9 mouse cellular contexts compared by ENCODE assay signal in the genomic region with DNA sequence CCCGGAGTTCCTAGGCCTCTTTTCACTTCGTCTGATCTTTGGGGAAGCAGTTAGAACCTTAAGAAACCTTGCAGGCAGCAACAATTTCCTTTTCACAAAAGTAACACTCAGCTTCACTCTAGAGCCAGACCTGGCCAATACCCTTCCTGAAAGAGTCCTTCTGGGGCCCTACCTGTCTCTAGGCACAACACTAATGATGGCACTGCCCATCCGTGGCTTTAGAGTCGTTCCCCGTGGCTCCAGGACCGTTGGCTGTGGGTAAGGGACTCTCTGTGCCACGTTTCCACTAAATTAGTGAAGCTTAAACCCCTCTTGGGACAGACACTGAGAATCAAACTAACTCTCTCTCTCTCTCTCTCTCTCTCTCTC. TPM values are rescaled to one million over a fixed set of nuclear protein-coding genes. Genes with fewer than 3 reads are reported as not detected.
DNase-seq lines count a peak whose midpoint lies in the region; ATAC-seq and TF ChIP-seq lines count a peak whose summit lies in the region.
"Had no signal": no experiment of that assay in that cellular context is flagged by ENCODE, and none has a peak within 500 bp of the region (broad histone marks: within the 10 kb centered on the region; RNA-seq: fewer than 3 reads in every experiment).

No protein-coding gene starts in this region.

- H3K36me3 ChIP-seq in liver, postnatal 0 days (replicated peaks; ENCODE audit: insufficient read depth, low read length) = no peaks in the 10 kb centered on the region
- no peaks in the 10 kb centered on the region for H3K36me3 ChIP-seq in forebrain, embryonic 12.5 days (replicated peaks)
- no peaks in the 10 kb centered on the region for H3K36me3 ChIP-seq in intestine, embryonic 16.5 days (ENCODE audit: control insufficient read depth, insufficient read depth, low read length)
- no peaks in the 10 kb centered on the region for H3K36me3 ChIP-seq in neural tube, embryonic 14.5 days (ENCODE audit: control insufficient read depth, insufficient read depth, low read length)

- TF ChIP-seq EP300 in liver, postnatal 0 days (IDR thresholded peaks at IDR 0.05; ENCODE audit: low read depth) = no peak

- H3K4me3 ChIP-seq in liver, postnatal 0 days (ENCODE audit: low read depth, low read length) = no peak overlapping the region
- H3K4me3 ChIP-seq in forebrain, embryonic 12.5 days (replicated peaks) = 0 out of 2 replicates have a peak overlapping the region, but pooled peaks have one; percentile 67
- H3K4me3 ChIP-seq in intestine, embryonic 16.5 days (ENCODE audit: low read length) = no peak overlapping the region
- H3K4me3 ChIP-seq in neural tube, embryonic 14.5 days (ENCODE audit: low read depth, low read length) = no peak overlapping the region

- TF ChIP-seq CTCF in liver, postnatal 0 days (IDR thresholded peaks at IDR 0.05; ENCODE audit: low read depth) = no peak

- H3K4me1 ChIP-seq in liver, postnatal 0 days (ENCODE audit: insufficient read depth) = peaks cover 2% of the 10 kb centered on the region; the same call in 1 of the 2 replicates
- H3K4me1 ChIP-seq in forebrain, embryonic 12.5 days = peaks cover 19% of the 10 kb centered on the region
- peaks cover 8% of the 10 kb centered on the region for H3K4me1 ChIP-seq in intestine, embryonic 16.5 days (ENCODE audit: control insufficient read depth, insufficient read depth, low read length)
- H3K4me1 ChIP-seq in neural tube, embryonic 14.5 days (ENCODE audit: control insufficient read depth, insufficient read depth, low read length) = peaks cover 4% of the 10 kb centered on the region; the same call in 1 of the 2 replicates

- H3K9me3 ChIP-seq in liver, postnatal 0 days (ENCODE audit: low read length) = no peaks in the 10 kb centered on the region
- H3K9me3 ChIP-seq in forebrain, embryonic 12.5 days = no peaks in the 10 kb centered on the region
- no peaks in the 10 kb centered on the region for H3K9me3 ChIP-seq in intestine, embryonic 16.5 days (ENCODE audit: control insufficient read depth, low read length)
- no peaks in the 10 kb centered on the region for H3K9me3 ChIP-seq in neural tube, embryonic 14.5 days (ENCODE audit: control insufficient read depth, low read length)

- ATAC-seq in liver, postnatal 0 days = no peak
- no peak for ATAC-seq in forebrain, embryonic 12.5 days (ENCODE audit: low FRiP score)
- no peak for ATAC-seq in intestine, embryonic 16.5 days
- no peak for ATAC-seq in neural tube, embryonic 14.5 days (ENCODE audit: low read depth)

- peaks cover 39% of the 10 kb centered on the region for H3K27me3 ChIP-seq in liver, postnatal 0 days (ENCODE audit: insufficient read depth, low read length)
- peaks cover 47% of the 10 kb centered on the region for H3K27me3 ChIP-seq in forebrain, embryonic 12.5 days
- peaks cover 3% of the 10 kb centered on the region; the same call in 1 of the 2 replicates for H3K27me3 ChIP-seq in intestine, embryonic 16.5 days (replicated peaks; ENCODE audit: control insufficient read depth, insufficient read depth, low read length)
- peaks cover 9% of the 10 kb centered on the region for H3K27me3 ChIP-seq in neural tube, embryonic 14.5 days (ENCODE audit: control insufficient read depth, insufficient read depth, low read length)

- H3K4me2 ChIP-seq in liver, postnatal 0 days (ENCODE audit: low read depth, low read length) = 0 out of 2 replicates have a peak overlapping the region, but pooled peaks have one; percentile 55
- H3K4me2 ChIP-seq in forebrain, embryonic 12.5 days = peak overlapping the region; percentile 96
- no peak overlapping the region for H3K4me2 ChIP-seq in intestine, embryonic 16.5 days (ENCODE audit: low read depth, low read length)
- H3K4me2 ChIP-seq in neural tube, embryonic 14.5 days (ENCODE audit: low read depth, low read length) = peak overlapping the region; percentile 94; the same call in 1 of the 2 replicates

- no peak overlapping the region for H3K27ac ChIP-seq in liver, postnatal 0 days (ENCODE audit: low read depth)
- no peak overlapping the region for H3K27ac ChIP-seq in forebrain, embryonic 12.5 days
- H3K27ac ChIP-seq in intestine, embryonic 16.5 days (ENCODE audit: low read length) = no peak overlapping the region
- H3K27ac ChIP-seq in neural tube, embryonic 14.5 days (ENCODE audit: low read depth, low read length) = no peak overlapping the region

- WGBS in liver, postnatal 0 days (ENCODE audit: insufficient replicate concordance) = 5% methylated on average over 7 of the region's 7 CpGs
- 2% methylated on average over 7 of the region's 7 CpGs for WGBS in forebrain, embryonic 12.5 days
- 16% methylated on average over 7 of the region's 7 CpGs for WGBS in intestine, embryonic 16.5 days
- WGBS in neural tube, embryonic 14.5 days = 3% methylated on average over 7 of the region's 7 CpGs

- no peak for DNase-seq in liver, postnatal 0 days
- no peak for DNase-seq in liver
- DNase-seq in urinary bladder, postnatal 4 days (ENCODE audit: low spot score in 2 of 2) = no peak
- DNase-seq in layer of hippocampus, adult 9-11 months = no peak
- no peak for DNase-seq in frontal cortex, adult 2 months (ENCODE audit: extremely low spot score in 1 of 2, low spot score in 1 of 2)
- DNase-seq: thymus, postnatal 36 days had no signal

- H3K9ac ChIP-seq in liver, postnatal 0 days (replicated peaks) = no peak overlapping the region
- no peak overlapping the region; the same call in 1 of the 2 replicates for H3K9ac ChIP-seq in forebrain, embryonic 12.5 days
- 0 out of 2 replicates have a peak overlapping the region, but pooled peaks have one; percentile 29 for H3K9ac ChIP-seq in intestine, embryonic 16.5 days (ENCODE audit: low read depth, low read length)
- H3K9ac ChIP-seq in neural tube, embryonic 14.5 days (replicated peaks; ENCODE audit: low read depth, low read length) = no peak overlapping the region

RNA-seq across cellular contexts. Expression of a gene that starts 1.4 kb away (rescaled TPM):
- polyA plus RNA-seq in liver, postnatal 0 days (2015; fragmentation: Nextera tagmentation; extraction: Ambion mirVana) = 0.66 and 0.67 TPM in 2 replicates
- polyA plus RNA-seq in forebrain, embryonic 12.5 days (2016; fragmentation: Nextera tagmentation; extraction: Ambion mirVana) = 5.9 and 6.2 TPM in 2 replicates
- 5.1 and 5.3 TPM in 2 replicates for polyA plus RNA-seq in intestine, embryonic 16.5 days (2015; fragmentation: Nextera tagmentation; extraction: Ambion mirVana)
- polyA plus RNA-seq in neural tube, embryonic 14.5 days (2014; fragmentation: Nextera tagmentation; extraction: Ambion mirVana) = 6.1 and 6.7 TPM in 2 replicates
- polyA plus RNA-seq in frontal cortex, adult 2 months (2012; rRNA removed) = 4.8 and 5.4 TPM in 2 replicates
